Mouse (Mus musculus) small intestine, adult 2 months (tissue): Measurements from ENCODE around the gene Rabepk. TPM values are rescaled to one million over a fixed set of nuclear protein-coding genes. Genes with fewer than 3 reads are reported as not detected.
A peak's percentile ranks its signal among the peaks of the same experiment; 100 is the strongest.
"Not testable (repeated sequence)": the region's sequence is repeated elsewhere in the genome, so short reads cannot be mapped to it uniquely, and the experiment has no call there.

ENCODE experiments used
- H3K27ac ChIP-seq: fragments of 200-500 bp; 2 replicates; pipeline ENCODE4 v1.5.1; 2012; ENCODE audit warnings: low read depth, low read length, control low read depth, inconsistent platforms; ENCODE audit not compliant: insufficient read depth
- H3K27me3 ChIP-seq: fragments of 200-500 bp; 2 replicates; pipeline ENCODE4 v1.6.1; 2012; ENCODE audit warnings: mild to moderate bottlenecking, moderate library complexity, low read length, inconsistent platforms; ENCODE audit not compliant: control insufficient read depth, insufficient read depth
- H3K36me3 ChIP-seq: fragments of 200-500 bp; 2 replicates; pipeline ENCODE4 v1.6.1; 2012; ENCODE audit warnings: mild to moderate bottlenecking, low read length, control low read depth, inconsistent platforms; ENCODE audit not compliant: control insufficient read depth, insufficient read depth
- H3K4me1 ChIP-seq: fragments of 200-500 bp; 2 replicates; pipeline ENCODE4 v1.6.1; 2012; ENCODE audit warnings: low read length, inconsistent platforms, mixed read lengths; ENCODE audit not compliant: control insufficient read depth, insufficient read depth, insufficient read length
- H3K4me3 ChIP-seq: fragments of 200-500 bp; 2 replicates; pipeline ENCODE4 v1.5.1; 2012; ENCODE audit warnings: low read depth, mild to moderate bottlenecking, control low read depth, inconsistent platforms, low read length, moderate library complexity
- CTCF ChIP-seq: fragments of 200-500 bp; IDR thresholded peaks from 2 replicates; pipeline ENCODE4 v1.5.1; 2012; ENCODE audit warnings: low read depth, mild to moderate bottlenecking, control low read depth, inconsistent platforms, low read length, moderate library complexity, mixed read lengths; ENCODE audit not compliant: insufficient replicate concordance, insufficient read length; ENCODE audit errors: extremely low read depth
- POLR2A ChIP-seq: fragments of 200-500 bp; IDR thresholded peaks from 2 replicates; pipeline ENCODE4 v1.6.1; 2012; ENCODE audit warnings: low read depth, mild to moderate bottlenecking, control low read depth, inconsistent platforms, low read length, moderate library complexity
- WGBS: fragments of 180-500 bp; shearing (Covaris S2); methylation state at CpG from one replicate; pipeline ENCODE4 v1.1.7; 2018; 5-methylcytosine and 5-hydroxymethylcytosine counted together
- polyA plus RNA-seq: library from polyadenylated mRNA; depleted of rRNA; stranded (reverse); fragments of >200 nt; gene quantifications from 2 replicates; pipeline ENCODE4 v1.2.3, GENCODE M21; 2012

The Rabepk gene
- polyA plus RNA-seq, 1 experiment, result 16.9 TPM

- Histone ChIP-seq H3K36me3 (no peaks in the 10 kb centered on the region), H3K27me3 (no peaks in the 10 kb centered on the region), H3K4me1 (peaks cover 5% of the 10 kb centered on the region; the same call in 1 of the 2 replicates), H3K27ac (no peak overlapping the region), H3K4me3 (no peak overlapping the region)
- 38% methylated on average over 1 of the region's 1 CpGs for WGBS
- no peak for TF ChIP-seq POLR2A
- TF ChIP-seq CTCF, result no peak
These were observed 28.3 kb upstream of the Rabepk start for GRCm38 (mm10) chr2:34828026-34828425.

GRCm38 (mm10) chr2:34827591-34827990, 27.9 kb upstream of the Rabepk start:
- Histone ChIP-seq H3K27me3 (no peaks in the 10 kb centered on the region), H3K4me1 (peaks cover 5% of the 10 kb centered on the region; the same call in 1 of the 2 replicates), H3K36me3 (peaks cover 2% of the 10 kb centered on the region; the same call in 1 of the 2 replicates), H3K27ac (no peak overlapping the region), H3K4me3 (no peak overlapping the region)
- no peak for TF ChIP-seq CTCF
- no peak for TF ChIP-seq POLR2A
- 73% methylated on average over 4 of the region's 4 CpGs for WGBS

DNA sequence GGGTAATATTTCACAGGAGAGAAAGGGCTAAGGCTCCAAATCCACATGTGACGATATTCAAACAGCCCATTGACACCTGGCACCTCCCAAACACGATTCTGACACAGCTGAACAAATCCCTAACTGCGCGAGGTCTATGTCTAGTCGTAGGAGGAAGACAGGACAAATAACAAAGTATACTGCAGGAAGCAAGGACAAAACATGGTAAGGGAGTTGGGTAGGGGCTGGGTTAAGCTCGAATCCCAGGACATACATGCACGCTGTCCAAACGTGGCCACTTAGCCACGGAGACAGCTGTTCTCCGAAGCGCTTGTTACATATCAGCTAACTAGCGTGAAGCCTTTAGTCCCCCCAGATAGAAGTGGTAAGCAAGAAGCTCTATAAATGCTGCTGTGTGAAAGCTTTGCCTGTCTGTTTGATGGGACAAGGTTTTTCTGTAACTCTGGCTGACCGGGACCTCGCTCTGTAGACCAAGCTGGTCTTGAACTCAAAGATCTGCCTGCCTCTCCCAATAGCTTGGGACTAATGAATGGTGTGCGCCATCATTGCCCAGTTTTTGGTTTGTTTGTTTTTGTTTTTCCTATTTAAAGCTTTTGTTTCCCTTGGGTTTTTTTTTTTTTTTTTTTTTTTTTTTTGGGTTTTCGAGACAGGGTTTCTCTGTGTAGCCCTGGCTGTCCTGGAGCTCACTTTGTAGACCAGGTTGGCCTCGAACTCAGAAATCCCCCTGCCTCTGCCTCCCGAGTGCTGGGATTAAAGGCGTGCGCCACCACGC, 26.9 kb upstream of the Rabepk start:
- peaks cover 3% of the 10 kb centered on the region; the same call in 1 of the 2 replicates for H3K36me3 ChIP-seq
- WGBS, result 33% methylated on average over 20 of the region's 21 CpGs
- peaks cover 5% of the 10 kb centered on the region; the same call in 1 of the 2 replicates for H3K4me1 ChIP-seq
- H3K27ac ChIP-seq, result peak overlapping the region; percentile 7; the same call in 1 of the 2 replicates
- H3K27me3 ChIP-seq, result no peaks in the 10 kb centered on the region
- TF ChIP-seq CTCF, result no peak
- TF ChIP-seq POLR2A, result no peak
- peak overlapping the region; percentile 93 for H3K4me3 ChIP-seq

GRCm38 (mm10) chr2:34825827-34826459, 26.2 kb upstream of the Rabepk start, which contains the start of gene Fbxw2:
TSS of gene Fbxw2 (minus strand) at chr2:34826311.
- Histone ChIP-seq H3K27ac (peak within 1 kb of the TSS; percentile 33), H3K36me3 (peaks cover 8% of the 10 kb centered on the region), H3K4me3 (peak within 1 kb of the TSS; percentile 93), H3K27me3 (no peaks in the 10 kb centered on the region), H3K4me1 (peaks cover 5% of the 10 kb centered on the region; the same call in 1 of the 2 replicates)
- WGBS, result under 1% methylated on average over 57 of the region's 57 CpGs
- TF ChIP-seq POLR2A (peak; percentile 80), CTCF (no peak)

GRCm38 (mm10) chr2:34818492-34818891, 18.8 kb upstream of the Rabepk start:
- peaks cover 35% of the 10 kb centered on the region for H3K36me3 ChIP-seq
- TF ChIP-seq CTCF, result no peak
- TF ChIP-seq POLR2A, result no peak
- H3K27ac ChIP-seq, result no peak overlapping the region
- H3K4me3 ChIP-seq, result no peak overlapping the region
- no peaks in the 10 kb centered on the region for H3K27me3 ChIP-seq
- 95% methylated on average over 2 of the region's 2 CpGs for WGBS
- H3K4me1 ChIP-seq, result no peaks in the 10 kb centered on the region

- not testable (repeated sequence) for H3K4me3 ChIP-seq, H3K4me1 ChIP-seq, H3K27ac ChIP-seq, H3K27me3 ChIP-seq
- WGBS, result 95% methylated on average over 2 of the region's 2 CpGs
- peaks cover 40% of the 10 kb centered on the region for H3K36me3 ChIP-seq
These were observed 16.2 kb upstream of the Rabepk start for GRCm38 (mm10) chr2:34815893-34816292.

DNA sequence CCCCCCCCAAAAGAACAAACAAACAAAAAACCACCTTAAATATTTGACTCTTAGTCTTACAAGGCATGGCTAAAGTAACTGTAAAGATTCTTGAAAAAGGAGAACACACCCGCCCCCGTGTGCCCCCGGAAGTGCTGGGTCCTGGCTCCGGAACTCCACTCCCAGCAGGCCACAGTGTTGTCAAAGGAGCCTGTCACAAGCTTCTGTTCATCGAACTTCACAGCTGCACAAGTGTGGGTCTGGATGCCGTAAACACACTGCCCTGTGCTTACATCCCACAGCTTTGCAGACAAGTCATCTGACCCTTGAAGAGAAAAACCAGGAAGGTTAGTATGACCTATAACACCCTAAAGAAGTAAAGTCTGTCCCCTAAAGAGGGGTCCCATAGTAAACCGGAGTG, 13.0 kb upstream of the Rabepk start:
- no peak overlapping the region for H3K4me3 ChIP-seq
- H3K4me1 ChIP-seq, result no peaks in the 10 kb centered on the region
- 82% methylated on average over 7 of the region's 7 CpGs for WGBS
- H3K27ac ChIP-seq, result no peak overlapping the region
- peaks cover 50% of the 10 kb centered on the region for H3K36me3 ChIP-seq
- H3K27me3 ChIP-seq, result no peaks in the 10 kb centered on the region
- no peak for TF ChIP-seq POLR2A
- TF ChIP-seq CTCF, result no peak
